Mouse (Mus musculus) heart, adult 8-10 months (tissue): ENCODE measurements at regions not wholly inside any gene's neighbourhood (a gene's known extent, or its start where the extent isn't known, plus 50 kb on each side); places are given as distances from the start of the nearest gene placed in this dataset.

Source experiments
- DNase-seq: peaks from one replicate; pipeline ENCODE4 v3.0.0; 2022; ENCODE audit warnings: low spot score

DNA sequence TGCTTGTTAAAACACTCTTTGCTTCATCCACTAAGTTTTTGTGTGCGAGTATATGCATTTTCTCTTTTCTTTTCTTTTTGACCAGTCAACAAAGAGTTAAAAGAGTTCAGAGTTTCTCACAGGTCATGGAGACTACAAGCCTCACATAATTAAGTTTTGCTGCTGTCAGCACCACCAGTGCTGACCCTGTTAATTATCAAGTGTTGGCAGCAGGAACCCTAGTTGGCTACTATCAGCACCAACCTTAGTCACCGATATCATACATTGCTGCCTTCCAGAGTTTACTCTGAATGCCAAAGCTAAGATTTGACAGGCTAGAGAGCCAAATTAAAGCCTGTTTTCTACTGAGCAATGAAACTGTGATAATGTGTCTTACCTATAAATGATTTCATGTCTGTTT lies 491.8 kb upstream of the Cntnap2 start:
- peak; percentile 17 for DNase-seq

DNA sequence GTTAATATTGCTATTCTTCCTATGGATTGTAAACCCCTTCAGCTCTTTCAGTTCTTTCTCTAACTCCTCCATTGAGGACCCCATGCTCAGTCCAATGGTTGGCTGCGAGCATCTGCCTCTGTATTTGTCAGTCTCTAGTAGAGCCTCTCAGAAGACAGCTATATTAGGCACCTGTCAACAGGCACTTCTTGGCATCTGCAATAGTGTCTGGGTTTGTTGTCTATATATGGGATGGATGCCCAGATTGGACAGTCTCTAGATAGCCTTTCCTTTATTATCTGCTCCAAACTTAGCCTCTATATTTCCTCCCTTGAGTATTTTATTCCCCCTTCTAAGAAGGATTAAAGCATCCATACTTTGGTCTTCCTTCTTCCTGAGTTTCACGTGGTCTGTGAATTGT lies 490.2 kb upstream of the Cntnap2 start:
- DNase-seq: peak; percentile 21

DNA sequence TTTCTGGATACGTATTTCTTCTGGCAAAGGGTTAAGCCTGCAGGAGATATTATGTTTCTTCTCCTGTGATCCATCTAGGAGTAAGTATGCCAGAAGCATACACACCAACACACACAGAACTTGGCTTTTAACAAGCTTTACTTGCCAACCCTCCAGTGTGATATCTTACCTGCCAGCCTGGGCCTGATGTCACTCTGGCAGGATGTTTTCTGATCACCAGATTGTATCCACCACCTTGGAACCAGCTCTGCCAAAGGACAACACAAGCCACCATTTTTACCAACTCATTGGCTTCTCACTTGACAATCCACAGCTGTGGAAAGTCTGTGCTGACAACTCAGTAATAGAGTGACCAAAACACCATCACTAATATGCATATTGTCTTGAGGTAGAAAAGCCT lies 469.0 kb upstream of the Cntnap2 start:
- no peak for DNase-seq
